Mouse (Mus musculus): ENCODE results near the gene Ndufs7. TPM values are rescaled to one million over a fixed set of nuclear protein-coding genes. Genes with fewer than 3 reads are reported as not detected.

Gene Ndufs7
- polyA plus RNA-seq, 1 experiment from 2014 or later: 444 TPM

GRCm38 (mm10) chr10:80271870-80272585, 23.1 kb downstream of the Ndufs7 start:
- peaks cover 21% of the 10 kb centered on the region for H3K4me1 ChIP-seq (ENCODE audit: insufficient read depth, low read length)
- no peaks in the 10 kb centered on the region for H3K9me3 ChIP-seq (ENCODE audit: low read length)
- H3K36me3 ChIP-seq (ENCODE audit: insufficient read depth, low read length): peaks cover 35% of the 10 kb centered on the region
- ATAC-seq (ENCODE audit: low FRiP score, low TSS enrichment): no peak
- H3K4me2 ChIP-seq (replicated peaks; ENCODE audit: low read depth, low read length): no peak overlapping the region
- H3K9ac ChIP-seq (replicated peaks; ENCODE audit: low read length): no peak overlapping the region
- no peak overlapping the region for H3K27ac ChIP-seq (ENCODE audit: low read length)
- H3K4me3 ChIP-seq (ENCODE audit: low read length): no peak overlapping the region
- 92% methylated on average over 8 of the region's 8 CpGs for WGBS
- no peaks in the 10 kb centered on the region for H3K27me3 ChIP-seq (ENCODE audit: insufficient read depth, low read length)

- Histone ChIP-seq H3K36me3 (ENCODE audit: insufficient read depth, low read length) (peaks cover 47% of the 10 kb centered on the region), H3K27ac (ENCODE audit: low read length) (no peak overlapping the region), H3K4me2 (replicated peaks; ENCODE audit: low read depth, low read length) (no peak overlapping the region), H3K9ac (replicated peaks; ENCODE audit: low read length) (no peak overlapping the region), H3K27me3 (ENCODE audit: insufficient read depth, low read length) (no peaks in the 10 kb centered on the region), H3K4me3 (ENCODE audit: low read length) (no peak overlapping the region), H3K9me3 (ENCODE audit: low read length) (no peaks in the 10 kb centered on the region), H3K4me1 (ENCODE audit: insufficient read depth, low read length) (peaks cover 11% of the 10 kb centered on the region)
- WGBS: 85% methylated on average over 3 of the region's 3 CpGs
- ATAC-seq (ENCODE audit: low FRiP score, low TSS enrichment): no peak
These were observed 24.9 kb downstream of the Ndufs7 start for GRCm38 (mm10) chr10:80273847-80274246.

- Histone ChIP-seq H3K9me3 (ENCODE audit: low read length) (no peaks in the 10 kb centered on the region), H3K4me2 (replicated peaks; ENCODE audit: low read depth, low read length) (no peak overlapping the region), H3K27ac (ENCODE audit: low read length) (no peak overlapping the region), H3K9ac (replicated peaks; ENCODE audit: low read length) (no peak overlapping the region), H3K27me3 (ENCODE audit: insufficient read depth, low read length) (no peaks in the 10 kb centered on the region), H3K36me3 (ENCODE audit: insufficient read depth, low read length) (peaks cover 68% of the 10 kb centered on the region), H3K4me3 (ENCODE audit: low read length) (no peak overlapping the region), H3K4me1 (ENCODE audit: insufficient read depth, low read length) (peaks cover 14% of the 10 kb centered on the region)
- 91% methylated on average over 4 of the region's 5 CpGs for WGBS
- ATAC-seq (ENCODE audit: low FRiP score, low TSS enrichment): no peak
These were observed 27.3 kb downstream of the Ndufs7 start for GRCm38 (mm10) chr10:80276238-80276637.

GRCm38 (mm10) chr10:80278390-80278789, 29.5 kb downstream of the Ndufs7 start:
- H3K4me1 ChIP-seq (ENCODE audit: insufficient read depth, low read length): 0 out of 2 replicates have a peak, but pooled peaks cover 6% of the 10 kb centered on the region
- 87% methylated on average over 9 of the region's 9 CpGs for WGBS
- H3K9me3 ChIP-seq (ENCODE audit: low read length): no peaks in the 10 kb centered on the region
- H3K36me3 ChIP-seq (ENCODE audit: insufficient read depth, low read length): peaks cover 77% of the 10 kb centered on the region
- no peak overlapping the region for H3K4me2 ChIP-seq (replicated peaks; ENCODE audit: low read depth, low read length)
- no peaks in the 10 kb centered on the region for H3K27me3 ChIP-seq (ENCODE audit: insufficient read depth, low read length)
- H3K27ac ChIP-seq (ENCODE audit: low read length): no peak overlapping the region
- no peak for ATAC-seq (ENCODE audit: low FRiP score, low TSS enrichment)
- no peak overlapping the region for H3K4me3 ChIP-seq (ENCODE audit: low read length)
- no peak overlapping the region for H3K9ac ChIP-seq (replicated peaks; ENCODE audit: low read length)

- 0 out of 2 replicates have a peak overlapping the region, but pooled peaks have one; percentile 24 for H3K27ac ChIP-seq (ENCODE audit: low read length)
- no peak overlapping the region for H3K4me3 ChIP-seq (ENCODE audit: low read length)
- H3K27me3 ChIP-seq (ENCODE audit: insufficient read depth, low read length): no peaks in the 10 kb centered on the region
- 89% methylated on average over 12 of the region's 12 CpGs for WGBS
- no peak for ATAC-seq (ENCODE audit: low FRiP score, low TSS enrichment)
- no peaks in the 10 kb centered on the region for H3K9me3 ChIP-seq (ENCODE audit: low read length)
- no peak overlapping the region for H3K9ac ChIP-seq (replicated peaks; ENCODE audit: low read length)
- H3K4me1 ChIP-seq (ENCODE audit: insufficient read depth, low read length): 0 out of 2 replicates have a peak, but pooled peaks cover 6% of the 10 kb centered on the region
- peaks cover 81% of the 10 kb centered on the region for H3K36me3 ChIP-seq (ENCODE audit: insufficient read depth, low read length)
- H3K4me2 ChIP-seq (replicated peaks; ENCODE audit: low read depth, low read length): no peak overlapping the region
These were observed 30.4 kb downstream of the Ndufs7 start for GRCm38 (mm10) chr10:80279273-80279672.

GRCm38 (mm10) chr10:80281304-80281703, 32.4 kb downstream of the Ndufs7 start:
- H3K9ac ChIP-seq (replicated peaks; ENCODE audit: low read length): 0 out of 2 replicates have a peak overlapping the region, but pooled peaks have one; percentile 32
- WGBS: 44% methylated on average over 7 of the region's 7 CpGs
- no peak overlapping the region for H3K4me3 ChIP-seq (ENCODE audit: low read length)
- H3K9me3 ChIP-seq (ENCODE audit: low read length): no peaks in the 10 kb centered on the region
- no peak overlapping the region for H3K4me2 ChIP-seq (replicated peaks; ENCODE audit: low read depth, low read length)
- 0 out of 2 replicates have a peak, but pooled peaks cover 6% of the 10 kb centered on the region for H3K4me1 ChIP-seq (ENCODE audit: insufficient read depth, low read length)
- H3K36me3 ChIP-seq (ENCODE audit: insufficient read depth, low read length): peaks cover 80% of the 10 kb centered on the region
- peak; percentile 76 for ATAC-seq (ENCODE audit: low FRiP score, low TSS enrichment)
- H3K27ac ChIP-seq (ENCODE audit: low read length): peak overlapping the region; percentile 88
- no peaks in the 10 kb centered on the region for H3K27me3 ChIP-seq (ENCODE audit: insufficient read depth, low read length)

GRCm38 (mm10) chr10:80281921-80282371, 33.0 kb downstream of the Ndufs7 start:
- Histone ChIP-seq H3K27me3 (ENCODE audit: insufficient read depth, low read length) (no peaks in the 10 kb centered on the region), H3K9me3 (ENCODE audit: low read length) (no peaks in the 10 kb centered on the region), H3K4me1 (ENCODE audit: insufficient read depth, low read length) (0 out of 2 replicates have a peak, but pooled peaks cover 6% of the 10 kb centered on the region), H3K36me3 (ENCODE audit: insufficient read depth, low read length) (peaks cover 82% of the 10 kb centered on the region), H3K27ac (ENCODE audit: low read length) (peak overlapping the region; percentile 88), H3K4me3 (ENCODE audit: low read length) (no peak overlapping the region), H3K4me2 (replicated peaks; ENCODE audit: low read depth, low read length) (no peak overlapping the region), H3K9ac (replicated peaks; ENCODE audit: low read length) (peak overlapping the region; percentile 32; the same call in 1 of the 2 replicates)
- 60% methylated on average over 8 of the region's 8 CpGs for WGBS
- peak; percentile 59 for ATAC-seq (ENCODE audit: low FRiP score, low TSS enrichment)

GRCm38 (mm10) chr10:80282481-80283441, 33.8 kb downstream of the Ndufs7 start:
- no peak overlapping the region for H3K4me2 ChIP-seq (replicated peaks; ENCODE audit: low read depth, low read length)
- peaks cover 79% of the 10 kb centered on the region for H3K36me3 ChIP-seq (ENCODE audit: insufficient read depth, low read length)
- no peaks in the 10 kb centered on the region for H3K27me3 ChIP-seq (ENCODE audit: insufficient read depth, low read length)
- no peak for ATAC-seq (ENCODE audit: low FRiP score, low TSS enrichment)
- H3K9me3 ChIP-seq (ENCODE audit: low read length): no peaks in the 10 kb centered on the region
- 82% methylated on average over 20 of the region's 20 CpGs for WGBS
- no peak overlapping the region for H3K9ac ChIP-seq (replicated peaks; ENCODE audit: low read length)
- H3K4me3 ChIP-seq (ENCODE audit: low read length): no peak overlapping the region
- 0 out of 2 replicates have a peak, but pooled peaks cover 6% of the 10 kb centered on the region for H3K4me1 ChIP-seq (ENCODE audit: insufficient read depth, low read length)
- peak overlapping the region; percentile 88 for H3K27ac ChIP-seq (ENCODE audit: low read length)

GRCm38 (mm10) chr10:80285222-80286070, 36.5 kb downstream of the Ndufs7 start:
- H3K9ac ChIP-seq (replicated peaks; ENCODE audit: low read length): no peak overlapping the region
- H3K4me2 ChIP-seq (replicated peaks; ENCODE audit: low read depth, low read length): no peak overlapping the region
- 0 out of 2 replicates have a peak, but pooled peaks cover 6% of the 10 kb centered on the region for H3K4me1 ChIP-seq (ENCODE audit: insufficient read depth, low read length)
- peaks cover 62% of the 10 kb centered on the region for H3K36me3 ChIP-seq (ENCODE audit: insufficient read depth, low read length)
- 61% methylated on average over 14 of the region's 15 CpGs for WGBS
- H3K27ac ChIP-seq (ENCODE audit: low read length): no peak overlapping the region
- ATAC-seq (ENCODE audit: low FRiP score, low TSS enrichment): no peak
- H3K9me3 ChIP-seq (ENCODE audit: low read length): no peaks in the 10 kb centered on the region
- H3K27me3 ChIP-seq (ENCODE audit: insufficient read depth, low read length): no peaks in the 10 kb centered on the region
- H3K4me3 ChIP-seq (ENCODE audit: low read length): no peak overlapping the region

All from kidney, embryonic 16.5 days (tissue).